Mouse (Mus musculus) inflammation-experienced regulatory T-cells, adult 6 months (primary cell): ENCODE results near the gene Pagr1a. TPM values are rescaled to one million over a fixed set of nuclear protein-coding genes. Genes with fewer than 3 reads are reported as not detected.

Experiments used
- ATAC-seq: one replicate; pipeline ENCODE4 v1.8.0; 2017
- polyA plus RNA-seq, 3 experiments: library from polyadenylated mRNA; unstranded; fragments of 100-300 nt; shearing (Covaris generic); gene quantifications; one replicate each; pipeline ENCODE4 v1.2.1; 2017

Pagr1a gene
- polyA plus RNA-seq, 3 experiments from 2014 or later: 34.7 to 44.5 (median 42.6) TPM

DNA sequence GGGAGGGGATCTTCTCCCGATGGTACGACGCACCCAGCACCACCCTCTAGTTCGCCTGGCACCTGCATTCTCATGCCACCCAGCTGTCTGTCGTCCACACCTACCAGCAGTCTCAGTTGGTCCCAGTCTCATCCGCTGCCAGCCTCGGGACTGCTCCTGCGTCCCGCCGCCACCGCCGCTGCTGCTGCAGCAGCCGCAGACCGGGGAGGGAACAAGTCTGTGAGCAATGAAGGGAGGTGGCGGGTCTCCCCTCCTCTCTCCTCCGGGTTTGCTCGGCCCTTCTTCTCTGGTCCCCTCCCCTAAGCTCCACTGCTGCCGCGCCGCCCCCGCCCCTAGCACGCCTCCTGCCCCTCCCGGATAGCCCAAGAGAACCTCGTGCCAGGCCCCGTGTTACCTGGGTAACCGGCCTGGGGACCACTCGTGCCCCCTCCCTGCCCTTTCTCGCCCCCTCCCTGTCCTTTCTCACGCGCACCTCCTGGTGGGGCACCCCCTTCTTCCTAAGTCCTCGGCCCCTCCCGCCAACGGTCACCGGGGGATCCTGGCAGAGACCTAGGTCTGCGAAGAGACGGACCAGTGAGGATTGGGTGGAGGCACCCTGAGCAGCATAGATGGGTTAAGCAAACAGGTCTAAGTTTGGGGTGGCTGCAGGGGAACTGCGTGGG, 3.9 kb upstream of the Pagr1a start, which contains the start of the genes Gm42742 and Prrt2:
Gm42742 (minus strand) TSS at position 197 of the 662 bp plus-strand sequence.
Prrt2 (minus strand) TSS at position 311 of the 662 bp plus-strand sequence.
- ATAC-seq: peak; percentile 30

- no peak for ATAC-seq
These were observed 3.3 kb upstream of the Pagr1a start for GRCm38 (mm10) chr7:127020491-127020890.

DNA sequence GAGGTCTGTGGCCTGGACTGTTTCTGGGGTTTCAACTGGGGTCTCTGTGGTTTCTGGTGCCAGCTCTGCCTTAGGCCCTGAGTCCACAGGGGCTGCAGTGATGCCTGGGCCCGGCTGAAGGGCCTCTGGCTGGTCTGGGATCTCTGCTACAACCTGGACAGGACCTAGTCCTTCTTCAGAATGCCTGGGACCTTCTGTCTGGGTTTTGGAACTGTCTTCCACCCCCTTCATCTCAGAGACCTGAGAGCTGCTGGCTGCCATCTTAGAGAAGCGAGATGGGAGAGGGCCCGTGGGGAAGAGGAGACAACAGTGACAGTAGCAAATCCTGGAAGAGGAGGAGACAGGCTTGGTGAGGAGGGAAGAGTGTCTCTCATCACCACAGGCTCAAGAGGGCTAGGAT, 2.9 kb upstream of the Pagr1a start:
- ATAC-seq: no peak

GRCm38 (mm10) chr7:127019306-127019960, 2.3 kb upstream of the Pagr1a start:
- ATAC-seq: no peak

DNA sequence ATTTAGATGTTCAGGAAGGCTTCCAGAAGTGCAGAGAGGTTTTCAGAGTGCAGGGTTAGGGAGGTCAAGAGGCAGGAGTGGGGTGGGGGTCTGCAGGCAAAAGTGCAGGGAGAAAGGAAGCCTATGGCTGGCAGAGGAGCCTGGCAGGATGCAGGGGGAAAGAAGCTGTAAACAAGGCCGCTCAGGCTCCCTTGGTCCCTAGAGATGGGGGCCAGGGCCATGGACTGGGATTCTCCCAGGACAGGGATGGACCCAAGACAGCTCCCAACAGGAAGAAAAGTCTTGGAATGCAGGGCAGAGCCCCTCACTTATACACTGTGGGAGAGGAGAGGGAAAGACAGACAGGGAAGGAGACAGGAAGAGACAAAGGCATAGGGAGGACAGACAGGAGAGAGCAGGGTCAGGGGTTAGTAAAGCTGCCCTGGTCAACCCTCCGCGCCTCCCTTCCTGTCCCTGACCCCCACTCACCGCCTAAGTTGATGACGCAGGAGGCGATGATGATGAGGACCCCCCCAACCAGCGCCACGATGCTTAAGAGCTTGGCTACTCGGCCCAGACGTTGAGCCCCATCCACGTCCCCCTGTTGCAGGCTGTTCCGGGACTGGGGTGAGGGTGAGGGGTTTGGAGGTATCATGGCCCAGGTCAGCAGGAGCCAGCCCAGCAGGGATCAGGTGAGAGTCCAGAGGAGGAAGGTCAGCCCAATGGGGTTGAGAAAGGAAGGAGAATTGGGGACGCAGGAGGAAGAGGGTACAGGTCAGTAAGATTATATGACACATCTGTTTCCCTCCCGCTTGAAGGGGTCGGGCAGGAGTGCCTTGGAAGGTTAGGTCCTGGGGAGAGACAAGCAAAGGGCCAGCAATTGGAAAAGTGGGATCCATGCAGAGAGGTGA, 1.5 kb upstream of the Pagr1a start:
- no peak for ATAC-seq

GRCm38 (mm10) chr7:127017950-127018345, 796 bp upstream of the Pagr1a start:
- ATAC-seq: no peak

- peak; percentile 60 for ATAC-seq
These were observed 640 bp downstream of the Pagr1a start for GRCm38 (mm10) chr7:127016486-127016938.

DNA sequence TGATC, 869 bp downstream of the Pagr1a start, which contains the start of gene Pagr1b:
Pagr1b (minus strand) TSS at position 4 of the 5 bp plus-strand sequence.
- no peak for ATAC-seq

DNA sequence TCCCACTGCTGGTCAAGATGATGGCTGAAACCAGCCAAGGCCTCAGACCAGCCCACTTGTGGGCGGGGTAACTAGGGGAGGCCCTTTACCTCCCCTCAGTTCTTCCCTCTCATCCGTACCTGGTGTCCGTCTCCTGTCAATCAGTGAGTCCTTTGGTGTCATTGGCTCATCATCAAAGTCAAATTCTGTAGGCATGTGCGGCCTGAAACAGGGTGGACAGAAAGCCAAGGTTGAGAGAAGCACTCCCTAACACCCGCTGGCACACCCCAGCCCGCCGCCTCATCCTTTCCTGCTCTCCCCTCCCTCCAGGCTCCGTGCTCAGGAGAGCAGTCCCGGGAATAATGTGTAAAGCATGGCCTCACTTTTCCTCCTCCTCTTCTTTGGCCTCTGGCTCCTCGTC, 1.1 kb downstream of the Pagr1a start:
- ATAC-seq: no peak

GRCm38 (mm10) chr7:127014993-127015392, 2.2 kb downstream of the Pagr1a start:
- no peak for ATAC-seq

DNA sequence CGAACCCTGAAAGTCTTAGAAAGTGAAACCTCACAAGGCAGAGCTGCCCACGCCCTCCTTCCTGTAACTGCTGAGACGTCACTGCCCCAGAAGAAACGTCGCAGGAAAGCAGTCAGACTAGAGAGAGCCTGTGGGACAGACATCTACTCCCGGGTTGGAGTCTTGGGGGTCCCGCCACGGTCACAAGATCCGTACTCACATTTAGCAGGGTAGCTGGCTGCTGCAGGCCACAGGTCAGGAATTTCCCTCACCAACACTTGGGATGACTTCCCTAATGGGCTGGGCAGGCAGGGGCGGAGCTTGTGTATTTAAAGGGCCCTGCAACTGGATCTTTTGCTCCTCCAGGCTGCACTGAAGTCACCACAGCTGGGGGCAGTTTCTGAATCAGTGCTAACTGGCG, 2.8 kb downstream of the Pagr1a start, which contains the start of gene Mvp:
Mvp (minus strand) TSS at position 302 of the 400 bp plus-strand sequence.
- ATAC-seq: peak; percentile 70

GRCm38 (mm10) chr7:127013385-127013784, 3.8 kb downstream of the Pagr1a start:
- ATAC-seq: no peak

DNA sequence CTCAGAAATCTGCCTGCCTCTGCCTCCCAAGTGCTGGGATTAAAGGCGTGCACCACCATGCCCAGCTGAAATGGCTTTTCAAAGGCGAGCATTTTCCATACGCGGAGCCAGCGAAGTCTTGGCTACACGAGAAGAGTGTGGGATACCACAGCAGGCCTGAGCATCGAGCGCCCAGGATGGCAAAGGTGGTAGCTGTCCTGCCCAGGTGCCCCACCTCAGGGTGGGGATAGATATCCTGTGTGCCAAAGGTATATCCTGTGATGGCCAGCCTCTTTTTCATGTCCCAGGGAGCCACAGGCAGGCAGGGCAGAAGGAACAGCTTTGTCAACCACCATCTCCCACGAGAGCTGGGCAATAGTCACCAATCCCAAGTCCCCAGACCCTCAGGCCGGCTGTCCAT, 4.3 kb downstream of the Pagr1a start:
- no peak for ATAC-seq

DNA sequence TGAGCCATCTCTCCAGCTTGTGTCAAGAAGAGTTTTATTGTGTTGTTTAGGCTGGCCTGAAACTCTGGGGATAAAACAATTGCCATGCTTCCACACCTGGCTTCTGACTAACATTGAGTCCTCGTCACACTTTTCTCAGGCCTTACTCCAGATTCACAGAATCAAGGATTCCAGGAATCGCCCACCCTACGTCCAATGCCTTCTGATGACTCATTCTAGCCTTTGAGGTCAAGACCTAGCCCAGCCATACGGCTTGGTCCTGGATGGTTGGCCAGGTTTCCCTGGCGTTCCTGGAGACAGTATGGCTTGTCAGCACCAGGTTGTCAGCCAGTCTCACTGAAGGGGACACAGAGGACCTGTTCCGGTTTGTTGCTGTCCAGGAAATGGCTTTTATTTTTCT, 4.8 kb downstream of the Pagr1a start:
- ATAC-seq: no peak

GRCm38 (mm10) chr7:127011717-127012116, 5.4 kb downstream of the Pagr1a start:
- no peak for ATAC-seq

DNA sequence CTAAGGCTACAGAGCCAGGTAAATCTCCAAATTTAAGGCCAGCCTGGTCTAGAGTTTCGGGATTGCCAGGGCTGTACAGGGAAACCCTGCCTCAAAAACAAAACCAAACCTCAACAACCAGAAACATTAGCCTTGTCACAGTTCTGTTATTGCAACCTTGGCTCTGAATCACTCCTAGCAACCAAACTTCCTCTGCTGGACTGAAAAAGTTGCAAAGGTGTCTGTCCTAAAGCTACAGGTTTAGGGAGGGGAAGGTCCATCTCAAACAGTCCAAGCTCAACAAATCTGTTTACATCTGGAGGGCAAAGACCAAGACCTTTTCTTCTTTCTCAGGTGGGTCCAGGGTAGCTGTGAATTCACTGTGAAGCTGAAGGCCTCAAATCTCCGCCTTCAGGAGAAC, 6.1 kb downstream of the Pagr1a start:
- ATAC-seq: no peak

GRCm38 (mm10) chr7:127009307-127010085, 7.7 kb downstream of the Pagr1a start:
- ATAC-seq: no peak

DNA sequence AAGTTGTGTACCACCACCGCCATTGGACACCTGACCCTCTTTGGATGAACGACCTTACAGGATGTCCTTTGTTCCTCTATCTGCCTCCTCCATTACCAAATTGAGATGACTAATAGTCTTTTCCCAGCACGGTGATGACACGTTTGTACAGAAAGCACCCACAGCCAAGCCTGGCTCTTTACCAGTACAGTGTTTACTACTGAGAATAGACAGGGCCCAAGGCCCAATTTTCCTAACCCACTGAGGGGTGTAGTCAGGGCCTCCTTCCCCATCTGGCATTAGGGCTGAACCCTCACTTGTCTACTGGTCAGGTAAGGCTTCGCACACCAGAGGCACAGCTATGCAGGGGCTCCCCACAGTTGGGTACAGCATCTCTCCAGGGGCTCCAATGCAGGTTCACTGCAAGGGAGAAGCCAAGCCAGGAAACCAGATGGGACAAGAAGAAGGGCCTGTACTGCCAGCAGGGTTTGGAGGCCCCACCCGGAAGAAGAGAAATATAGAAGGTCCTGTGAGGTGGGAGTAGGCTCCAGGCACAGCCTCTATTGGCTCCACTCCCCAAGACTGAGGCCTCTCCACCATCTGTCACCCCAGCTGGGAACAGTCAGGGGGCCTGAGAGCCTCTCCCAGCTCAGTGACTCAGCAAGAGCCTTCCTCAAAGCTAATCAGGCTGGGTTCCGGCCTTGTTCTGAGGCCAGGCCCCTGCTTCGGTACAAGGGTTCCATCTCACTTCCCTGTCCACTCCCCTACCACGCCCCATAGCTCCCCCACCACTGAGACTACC, 8.7 kb downstream of the Pagr1a start:
- ATAC-seq: no peak

GRCm38 (mm10) chr7:127007313-127008024, 9.7 kb downstream of the Pagr1a start:
- ATAC-seq: no peak

DNA sequence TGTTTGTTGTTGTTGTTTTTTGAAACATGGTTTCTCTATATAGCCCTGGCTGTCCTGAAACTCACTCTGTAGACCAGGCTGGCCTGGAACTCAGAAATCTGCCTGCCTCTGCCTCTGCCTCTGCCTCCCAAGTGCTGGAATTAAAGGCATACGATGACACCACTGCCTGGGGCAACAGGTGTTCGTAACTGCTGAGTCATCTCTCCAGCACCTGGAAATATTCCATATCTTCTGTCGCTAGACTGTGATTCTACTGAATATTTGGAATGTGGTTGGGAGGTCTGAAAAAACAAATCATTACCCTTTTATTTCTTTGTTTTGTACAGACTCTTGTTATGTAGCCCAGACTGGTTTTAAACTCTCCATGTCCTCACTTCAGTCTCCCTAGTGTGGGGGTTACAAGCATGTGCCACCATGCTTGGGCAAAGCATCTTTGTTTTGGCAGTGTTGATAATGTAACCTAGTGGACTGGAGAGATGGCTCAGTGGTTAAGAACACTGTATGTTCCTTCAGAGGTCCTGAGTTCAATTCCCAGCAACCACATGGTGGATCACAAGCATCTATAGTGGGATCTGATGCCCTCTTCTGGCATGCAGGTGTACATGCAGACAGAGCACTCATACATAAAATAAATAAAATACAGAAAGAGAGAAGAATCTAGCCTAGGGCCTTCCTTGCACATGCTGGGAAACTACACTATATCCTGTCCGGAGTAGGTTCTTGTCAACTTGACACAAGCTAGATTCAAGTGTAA, 12.9 kb downstream of the Pagr1a start:
- no peak for ATAC-seq

- ATAC-seq: no peak
These were observed 13.5 kb downstream of the Pagr1a start for GRCm38 (mm10) chr7:127003620-127004019.
